In the genomic region with DNA sequence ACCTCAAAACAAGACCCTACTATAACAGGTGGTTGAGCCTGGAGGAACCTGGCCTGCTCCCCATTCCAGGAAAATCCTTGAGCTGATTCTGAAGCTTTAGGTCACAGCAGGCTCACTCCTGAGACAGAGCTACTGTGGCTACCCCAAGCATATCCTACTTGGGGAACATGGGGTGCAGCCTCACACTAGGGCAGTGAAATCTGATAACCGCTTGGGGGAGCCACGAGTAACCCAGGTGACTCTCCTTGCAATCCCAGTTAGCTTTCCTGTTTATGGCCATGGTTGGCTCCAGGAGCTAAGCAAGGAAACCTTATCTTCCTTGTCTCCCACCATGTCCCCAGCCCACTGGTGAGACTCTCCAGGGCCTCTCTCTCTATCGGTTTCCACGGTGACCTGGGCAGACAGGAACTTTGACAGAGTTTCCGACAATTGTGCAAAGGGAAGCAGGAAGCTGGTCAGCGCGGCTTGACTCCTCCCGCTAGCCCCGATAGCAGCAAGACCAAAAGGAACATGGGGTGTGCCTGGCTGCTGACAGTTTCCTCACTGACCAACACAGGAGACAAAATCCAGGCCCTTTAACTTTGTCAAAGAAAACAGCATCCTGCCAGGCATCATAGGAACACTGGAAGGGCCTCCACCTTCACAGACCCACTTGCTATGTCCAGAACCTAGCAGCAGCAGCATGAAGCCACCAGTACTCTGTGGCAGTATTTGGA, we compare ENCODE assay signal across 8 mouse cellular contexts. TPM values are rescaled to one million over a fixed set of nuclear protein-coding genes. Genes with fewer than 3 reads are reported as not detected.
A peak's percentile ranks its signal among the peaks of the same experiment; 100 is the strongest.
DNase-seq lines count a peak whose midpoint lies in the region; ATAC-seq and TF ChIP-seq lines count a peak whose summit lies in the region.

No protein-coding gene starts in this region.

- H3K4me2 ChIP-seq in heart, embryonic 14.5 days (ENCODE audit: low read length): peak overlapping the region; percentile 12
- H3K4me2 ChIP-seq in kidney, embryonic 16.5 days (replicated peaks; ENCODE audit: low read depth, low read length): no peak overlapping the region

- no peaks in the 10 kb centered on the region for H3K27me3 ChIP-seq in spleen, adult 2 months (ENCODE audit: control insufficient read depth, insufficient read depth, low read length)
- H3K27me3 ChIP-seq in heart, embryonic 14.5 days (ENCODE audit: control insufficient read depth, insufficient read depth, low read length): no peaks in the 10 kb centered on the region
- no peaks in the 10 kb centered on the region for H3K27me3 ChIP-seq in kidney, embryonic 16.5 days (ENCODE audit: insufficient read depth, low read length)

- no peaks in the 10 kb centered on the region for H3K9me3 ChIP-seq in heart, embryonic 14.5 days (ENCODE audit: control insufficient read depth, low read length)
- no peaks in the 10 kb centered on the region for H3K9me3 ChIP-seq in kidney, embryonic 16.5 days (ENCODE audit: low read length)

- ATAC-seq in heart, embryonic 14.5 days (ENCODE audit: insufficient number of reproducible peaks, insufficient read depth, low FRiP score, low read depth): peak; percentile 78
- peak; percentile 25; the same call in 1 of the 2 replicates for ATAC-seq in kidney, embryonic 16.5 days (ENCODE audit: low FRiP score, low TSS enrichment)
- no peak for ATAC-seq in activated CD4-positive, CD25-positive, alpha-beta regulatory T cell, adult 4 months

- H3K4me1 ChIP-seq in spleen, adult 2 months (ENCODE audit: control insufficient read depth, insufficient read depth, insufficient read length): peaks cover 6% of the 10 kb centered on the region; the same call in 1 of the 2 replicates
- peaks cover 15 to 20% of the 10 kb centered on the region in 2 experiments for H3K4me1 ChIP-seq in heart, embryonic 14.5 days (ENCODE audit: control insufficient read depth in 2 of 2, insufficient read depth in 2 of 2, low read length in 2 of 2)
- H3K4me1 ChIP-seq in kidney, embryonic 16.5 days (ENCODE audit: insufficient read depth, low read length): no peaks in the 10 kb centered on the region

- WGBS in spleen, adult 2 months: 58% methylated on average over 9 of the region's 9 CpGs
- 11% methylated on average over 9 of the region's 9 CpGs for WGBS in heart, embryonic 14.5 days
- WGBS in kidney, embryonic 16.5 days: 41% methylated on average over 9 of the region's 9 CpGs

- H3K4me3 ChIP-seq in spleen, adult 2 months (ENCODE audit: extremely low read depth, insufficient read depth, insufficient read length): no peak overlapping the region
- no peak overlapping the region for H3K4me3 ChIP-seq in heart, embryonic 14.5 days (ENCODE audit: control insufficient read depth in 1 of 2, insufficient read depth in 1 of 2, low read depth in 1 of 2, low read length in 2 of 2)
- no peak overlapping the region for H3K4me3 ChIP-seq in kidney, embryonic 16.5 days (ENCODE audit: low read length)

- peak overlapping the region; percentile 29; the same call in 1 of the 2 replicates for H3K27ac ChIP-seq in spleen, adult 2 months (ENCODE audit: insufficient read depth, low read length)
- peak overlapping the region; percentile 85 to 88 for H3K27ac ChIP-seq in heart, embryonic 14.5 days (replicated peaks in 1 of 2; ENCODE audit: control insufficient read depth in 1 of 2, insufficient read depth in 1 of 2, low read depth in 2 of 2, low read length in 2 of 2)
- peak overlapping the region; percentile 78 for H3K27ac ChIP-seq in kidney, embryonic 16.5 days (ENCODE audit: low read length)

- intact Hi-C loops in left cerebral cortex, postnatal 25 days (cut with DNase I): no loop called here

- DNase-seq in spleen, adult 2 months (ENCODE audit: low read depth in 1 of 2, low spot score in 2 of 2): no peak
- no peak for DNase-seq in spleen, postnatal 14 days (ENCODE audit: low spot score in 2 of 2)
- DNase-seq in lung, postnatal 36 days: peak; percentile 93
- no peak for DNase-seq in left cerebral cortex, postnatal 25 days (ENCODE audit: low spot score in 2 of 2)
- DNase-seq in layer of hippocampus, postnatal 10 days (ENCODE audit: low spot score in 2 of 2): no peak

- H3K9ac ChIP-seq in heart, embryonic 14.5 days (ENCODE audit: low read length): peak overlapping the region; percentile 4; the same call in 1 of the 2 replicates
- H3K9ac ChIP-seq in kidney, embryonic 16.5 days (replicated peaks; ENCODE audit: low read length): no peak overlapping the region

- TF ChIP-seq CTCF in spleen, adult 2 months (IDR thresholded peaks at IDR 0.05; ENCODE audit: extremely low read depth, insufficient read depth, insufficient read length, insufficient replicate concordance): no peak

- TF ChIP-seq POLR2A in spleen, adult 2 months (IDR thresholded peaks at IDR 0.05; ENCODE audit: low read depth, low read length): no peak

- peaks cover 42% of the 10 kb centered on the region for H3K36me3 ChIP-seq in spleen, adult 2 months (ENCODE audit: control insufficient read depth, insufficient read depth, low read length)
- peaks cover 92% of the 10 kb centered on the region for H3K36me3 ChIP-seq in heart, embryonic 14.5 days (ENCODE audit: control insufficient read depth, insufficient read depth, low read length)
- peaks cover 99% of the 10 kb centered on the region for H3K36me3 ChIP-seq in kidney, embryonic 16.5 days (ENCODE audit: insufficient read depth, low read length)

RNA-seq across cellular contexts. Expression of a gene that starts 29.9 kb away (rescaled TPM):
- polyA plus RNA-seq in spleen, adult 2 months (2012; rRNA removed): 65.2 and 74.3 TPM in 2 replicates
- polyA plus RNA-seq in heart, embryonic 14.5 days (2014; fragmentation: Nextera tagmentation; extraction: Ambion mirVana): 19.4 TPM in 2 replicates
- 27.6 and 28.6 TPM in 2 replicates for polyA plus RNA-seq in kidney, embryonic 16.5 days (2015; fragmentation: Nextera tagmentation; extraction: Ambion mirVana)
- 10 to 100 TPM; 22.4 to 23.9 TPM for polyA plus RNA-seq in activated CD4-positive, CD25-positive, alpha-beta regulatory T cell, adult 4 months (2017; shearing (Covaris generic))
- total RNA-seq in left cerebral cortex, postnatal 25 days (2021): 10 to 100 TPM; 43.1 to 49.2 TPM
- 10 to 100 TPM; 43.9 to 46.1 TPM for total RNA-seq in layer of hippocampus, postnatal 10 days (2021)

RNA-seq across cellular contexts. Expression of a gene that starts 41.5 kb away (rescaled TPM):
- 34.6 and 39.6 TPM in 2 replicates for polyA plus RNA-seq in spleen, adult 2 months (2012; rRNA removed)
- 21.2 and 21.6 TPM in 2 replicates for polyA plus RNA-seq in heart, embryonic 14.5 days (2014; fragmentation: Nextera tagmentation; extraction: Ambion mirVana)
- polyA plus RNA-seq in kidney, embryonic 16.5 days (2015; fragmentation: Nextera tagmentation; extraction: Ambion mirVana): 23.7 and 27.0 TPM in 2 replicates
- polyA plus RNA-seq in activated CD4-positive, CD25-positive, alpha-beta regulatory T cell, adult 4 months (2017; shearing (Covaris generic)): 10 to 100 TPM; 22.2 to 28.7 TPM
- total RNA-seq in left cerebral cortex, postnatal 25 days (2021): 10 to 100 TPM; 17.4 to 28.9 TPM
- total RNA-seq in layer of hippocampus, postnatal 10 days (2021): 10 to 100 TPM; 43.9 to 46.7 TPM

Comparison
In these comparisons a context has a peak if more than half of its experiments do, and no peak if none do; other contexts are left out.
1. H3K27ac ChIP-seq: peak in every context shown above with its lines; median percentile 86 in heart, embryonic 14.5 days; 78 in kidney, embryonic 16.5 days; 29 in spleen, adult 2 months.